Mouse (Mus musculus) spleen, adult 10 weeks (tissue): ENCODE measurements around the gene Tmem164. TPM values are rescaled to one million over a fixed set of nuclear protein-coding genes. Genes with fewer than 3 reads are reported as not detected.

ENCODE experiments used
- polyA plus RNA-seq: library from polyadenylated mRNA; stranded (reverse); fragments of 350-450 nt; fragmentation: Illumina TruSeq; extraction: RNeasy Lipid Tissue Mini Kit (QIAGEN cat#74804); gene quantifications from one replicate; pipeline ENCODE4 v1.2.3, GENCODE M21; 2015; ENCODE audit warnings: low replicate concordance; ENCODE audit not compliant: insufficient read depth

Tmem164 gene
- 38.1 TPM for polyA plus RNA-seq

GRCm38 (mm10) chrX:142681056-142681615, at the start of gene Tmem164:
Gene Tmem164, plus strand, starts transcription at chrX:142681406.

